Mouse (Mus musculus) retina, postnatal 1 day (tissue): ENCODE data around the gene Dthd1.

Source experiments
- DNase-seq: peaks from one replicate; pipeline ENCODE4 v3.0.0-alpha.2; 2012

Dthd1 gene

DNA sequence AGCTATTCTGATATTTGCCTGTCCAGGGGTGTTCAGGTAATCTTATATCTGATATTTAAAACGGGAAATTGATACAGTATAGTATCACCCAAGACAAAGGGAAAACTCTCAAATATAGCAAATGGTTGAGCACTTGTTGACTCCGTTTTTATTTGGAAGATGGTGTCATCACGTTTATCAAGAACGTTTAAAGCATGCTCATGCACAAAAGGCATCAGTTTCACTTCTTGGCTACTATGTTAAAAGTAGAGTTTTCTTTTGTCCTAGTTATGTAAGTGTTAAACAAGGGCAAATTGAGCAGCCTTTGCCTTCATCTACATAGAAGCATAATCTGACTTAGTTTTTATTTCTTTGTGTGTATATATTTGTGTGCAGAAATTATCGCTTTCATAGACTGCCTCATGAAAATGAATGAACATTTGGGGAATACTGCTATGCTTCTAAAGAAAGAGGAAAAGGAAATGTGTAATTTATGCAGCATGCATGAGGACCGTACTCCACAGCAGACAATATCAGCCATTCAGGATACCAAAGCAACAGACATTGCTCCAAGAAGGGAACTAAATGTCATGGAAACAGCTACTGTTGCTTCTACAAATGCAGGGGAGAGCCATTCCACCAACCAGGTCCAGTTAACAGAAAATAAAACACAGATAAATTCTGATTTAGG lies at the start of gene Dthd1:
Gene Dthd1, plus strand, starts transcription at position 422 of the 670 bp plus-strand sequence.
- DNase-seq = no peak

DNA sequence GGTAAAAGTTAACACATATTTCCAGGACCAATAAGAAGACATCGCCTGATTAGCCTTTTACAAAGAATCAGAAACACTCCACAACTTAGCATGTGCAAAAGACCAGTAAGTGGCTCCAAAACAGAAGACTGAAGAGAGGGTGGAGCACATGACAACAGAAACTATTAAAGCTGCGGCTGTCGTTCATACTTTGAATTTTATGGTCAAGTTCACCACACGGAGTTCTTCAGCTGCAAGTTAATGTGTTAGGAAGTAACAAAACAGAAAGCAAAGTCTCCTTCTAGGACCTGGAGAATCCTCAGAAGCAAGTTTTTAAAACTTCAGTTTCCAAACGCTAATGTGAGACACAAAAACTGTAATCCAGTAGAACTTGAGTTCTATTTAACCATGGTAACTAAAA lies 49.5 kb upstream of the Dthd1 start:
- no peak for DNase-seq

DNA sequence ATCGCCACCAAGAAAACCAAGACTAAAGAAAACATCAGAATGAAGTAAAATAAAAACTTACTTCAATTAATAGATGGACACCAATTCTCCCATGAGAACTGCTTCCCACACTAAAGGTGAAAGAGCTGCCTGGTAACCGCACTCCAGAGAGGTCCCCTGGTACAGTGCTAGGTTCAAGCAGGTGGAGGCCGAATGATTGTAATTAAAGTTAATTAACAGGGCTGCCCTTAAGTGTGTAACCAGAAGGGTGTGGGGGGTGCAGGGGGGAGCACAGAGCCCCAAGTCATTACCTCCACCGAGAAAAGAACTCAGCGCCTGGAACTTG lies 48.2 kb upstream of the Dthd1 start:
- no peak for DNase-seq

DNA sequence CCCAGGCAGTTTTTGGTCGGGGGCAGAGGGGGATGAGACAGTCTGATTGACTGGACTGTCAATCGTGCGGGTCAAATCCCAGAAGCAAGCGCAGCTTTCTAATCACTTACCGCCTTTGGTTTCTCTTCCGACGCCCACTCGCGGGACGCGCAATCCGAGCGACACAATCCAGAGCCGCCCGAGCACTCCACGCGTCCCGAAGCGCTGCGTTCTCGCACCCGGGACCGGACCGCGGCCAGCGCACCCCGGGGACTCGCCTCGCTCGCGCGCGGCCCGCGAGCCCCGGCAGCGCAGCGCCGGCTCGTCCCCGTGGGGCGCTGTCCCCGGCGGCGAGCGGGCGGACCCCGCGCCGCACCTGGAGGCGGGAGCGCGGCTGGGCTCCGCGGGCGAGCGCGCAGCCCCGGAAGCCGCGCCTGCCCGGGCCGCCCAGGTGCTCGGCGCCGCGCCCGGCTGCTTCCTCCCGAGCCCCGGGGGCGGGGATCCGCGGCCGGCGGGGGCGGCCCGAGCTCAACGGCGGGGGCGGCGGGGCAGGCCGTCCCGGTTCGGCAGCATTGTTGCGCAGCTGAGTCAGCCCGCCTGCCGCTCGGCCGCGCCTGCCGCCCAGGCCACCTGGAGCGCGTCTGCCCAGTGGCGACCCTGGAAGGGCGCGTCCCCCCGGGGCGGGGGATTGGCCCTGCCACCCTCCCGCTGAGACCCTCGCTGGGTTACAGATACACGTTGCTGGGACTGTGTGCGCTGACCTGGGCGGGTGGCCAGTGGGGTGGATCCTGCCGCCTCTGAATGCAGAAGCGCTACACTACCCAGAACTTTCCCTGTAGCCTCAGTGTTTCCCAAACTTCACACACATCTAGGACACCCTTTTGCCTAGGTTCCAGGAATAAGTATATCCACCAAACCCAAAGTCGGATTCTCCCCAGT lies 47.6 kb upstream of the Dthd1 start, which contains the start of gene Arap2:
Gene Arap2, minus strand, starts transcription at position 376 of the 918 bp plus-strand sequence.
- DNase-seq = peak; percentile 55

DNA sequence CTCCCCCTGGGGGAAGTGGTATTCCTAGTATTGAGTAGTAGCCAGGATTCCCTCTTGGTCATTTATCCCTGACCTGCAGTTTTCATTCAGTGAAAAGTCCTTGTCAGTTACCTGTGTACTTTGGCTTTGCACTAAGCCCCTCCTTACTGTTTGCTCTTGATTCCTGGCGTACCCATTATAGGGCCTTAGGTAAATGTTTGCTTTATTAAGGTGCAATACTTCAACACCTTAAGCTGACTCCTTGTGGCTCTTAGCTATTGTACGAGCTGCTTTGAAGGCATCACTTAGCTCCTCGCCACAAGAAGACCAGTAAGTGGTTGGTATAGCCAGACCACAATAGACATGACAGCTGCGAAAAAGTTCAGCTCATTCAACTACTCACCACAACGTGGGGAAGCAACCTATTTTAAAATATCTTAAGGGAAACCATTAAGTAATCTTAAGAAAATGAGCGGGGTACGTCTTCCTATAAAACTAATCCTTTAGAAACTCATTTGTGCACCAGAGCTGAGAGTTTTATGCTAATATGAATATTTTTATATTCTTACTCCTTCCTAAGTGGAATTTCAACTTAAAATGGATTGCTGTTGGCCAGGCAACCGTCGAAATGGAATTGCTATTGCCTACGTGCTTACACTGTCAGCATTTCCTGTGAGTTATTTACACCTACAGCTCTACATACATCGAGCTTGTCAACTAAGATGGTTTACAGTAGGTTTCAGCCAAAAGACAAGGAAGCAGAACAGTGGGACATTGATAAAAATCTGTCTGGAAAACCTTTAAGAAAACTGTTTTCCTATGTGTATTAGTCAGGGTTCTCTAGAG lies 41.6 kb upstream of the Dthd1 start:
- DNase-seq = no peak

DNA sequence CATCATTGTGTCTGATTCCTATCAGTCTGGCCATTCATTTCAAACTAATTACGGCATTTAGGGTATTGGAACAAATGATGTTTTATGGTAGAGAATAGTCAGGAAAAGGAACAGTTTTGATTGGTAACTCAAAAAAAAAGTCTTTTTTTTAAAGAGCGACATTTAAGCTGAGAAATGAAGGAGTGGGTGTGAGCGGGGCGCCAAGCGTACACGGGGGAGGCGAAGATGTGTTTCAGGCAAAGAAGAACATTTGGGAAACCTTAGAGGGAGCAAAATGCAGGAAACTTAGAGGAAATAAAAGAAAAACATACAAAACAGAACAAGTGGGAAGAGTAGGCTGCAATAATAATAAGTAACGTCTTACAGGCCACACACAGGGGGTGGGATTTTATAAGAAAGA lies 35.8 kb upstream of the Dthd1 start:
- DNase-seq = no peak

DNA sequence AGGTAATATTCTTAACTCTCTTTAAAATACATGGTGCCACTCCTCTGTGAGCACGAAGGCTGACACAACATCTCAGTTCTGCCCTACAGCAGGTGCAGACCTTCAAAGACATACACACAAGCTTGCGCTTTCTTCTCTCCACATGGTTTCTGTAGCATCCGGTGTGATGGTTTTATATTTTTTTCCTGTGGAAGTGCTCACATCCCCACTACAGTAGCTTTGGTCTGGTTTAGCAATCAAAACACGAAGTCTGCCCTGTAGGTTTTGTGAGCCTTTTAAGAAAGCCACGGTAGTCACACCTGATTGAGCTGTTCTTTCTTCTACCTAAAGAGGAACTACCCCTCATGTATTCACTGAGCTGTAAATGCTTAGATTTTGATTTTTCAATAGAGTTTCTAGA lies 34.9 kb upstream of the Dthd1 start:
- DNase-seq = no peak

DNA sequence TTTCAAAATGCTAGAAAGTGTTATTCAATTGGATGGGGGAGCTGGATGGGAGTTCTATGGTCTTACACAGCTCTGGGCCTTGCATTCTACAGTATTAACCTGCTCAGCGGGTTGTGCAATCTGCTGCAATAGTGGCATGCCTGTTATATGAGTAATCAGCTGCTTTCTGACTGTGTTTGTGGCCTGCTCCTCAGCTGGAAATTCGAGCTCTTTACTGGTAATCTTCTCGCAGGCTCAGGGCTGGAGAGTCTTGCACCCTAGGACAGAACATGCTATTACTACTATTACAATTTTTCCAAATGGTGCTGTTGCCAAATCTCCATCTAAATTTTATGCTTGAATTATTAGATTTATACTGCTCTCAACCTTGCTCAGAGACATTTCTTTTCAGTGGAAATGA lies 26.8 kb upstream of the Dthd1 start:
- DNase-seq = no peak

DNA sequence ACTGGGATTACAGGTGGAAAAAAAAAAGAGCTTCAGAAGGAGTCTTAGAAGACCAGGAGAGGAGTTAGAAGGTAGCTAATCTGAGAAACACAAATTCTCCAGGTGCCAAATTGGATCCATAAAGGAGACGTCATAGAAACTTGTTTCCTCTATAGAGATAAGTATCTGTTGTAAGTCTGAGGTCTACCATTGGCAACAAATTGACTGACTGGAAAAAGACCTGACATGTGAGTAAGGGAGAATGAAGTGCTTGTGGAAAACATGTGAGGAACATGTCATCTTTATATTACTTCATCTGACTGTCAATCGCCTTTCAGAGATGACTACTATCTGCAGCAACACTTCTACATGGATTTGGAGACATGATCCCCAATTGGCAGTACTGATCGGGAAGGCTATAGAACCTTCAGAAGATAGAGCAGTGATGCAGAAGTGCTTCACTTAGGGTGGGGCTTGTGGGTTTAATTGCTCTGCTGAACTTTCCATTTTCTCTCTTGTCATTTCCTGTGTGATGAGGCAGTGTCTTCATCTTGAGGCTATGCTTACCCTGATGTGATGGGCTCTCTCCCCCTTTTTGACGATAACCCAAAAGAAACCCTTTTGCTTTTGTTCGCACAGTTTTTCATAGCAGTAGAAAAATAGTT lies 22.6 kb upstream of the Dthd1 start:
- DNase-seq = no peak

DNA sequence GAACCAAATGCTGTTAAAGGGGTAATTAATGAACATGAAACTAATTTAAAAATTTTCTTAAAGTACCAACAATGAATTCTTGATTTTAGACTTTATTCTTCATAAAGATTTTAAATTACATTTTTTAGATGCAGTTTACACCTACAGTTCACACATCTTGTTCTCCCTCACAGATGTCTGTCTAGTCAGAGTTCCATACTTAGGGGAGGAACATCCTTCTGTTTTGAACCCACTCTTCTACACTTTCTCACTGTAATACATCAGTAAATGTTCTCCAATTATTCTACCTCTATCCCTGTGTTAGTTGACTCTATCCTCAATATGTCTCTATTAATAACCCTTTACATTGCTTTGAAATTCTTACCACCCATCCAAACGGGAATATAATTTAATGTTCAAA lies 20.8 kb upstream of the Dthd1 start:
- DNase-seq = no peak

DNA sequence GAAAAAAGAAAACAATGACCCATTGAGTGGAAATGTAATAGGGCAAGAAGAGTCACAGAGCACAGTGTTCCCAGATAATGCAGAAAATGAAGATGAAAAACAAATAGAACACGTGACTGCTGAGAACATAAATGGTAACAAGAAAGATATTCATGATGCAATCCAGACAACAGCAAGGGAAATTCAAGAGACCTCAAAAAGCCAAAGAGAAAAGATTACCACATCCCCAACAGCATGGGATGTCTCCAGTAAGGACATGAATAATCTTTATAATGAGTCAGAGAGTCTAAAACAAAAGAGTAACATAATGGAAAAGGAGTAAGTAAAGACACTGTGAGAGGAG lies 420 bp downstream of the Dthd1 start:
- no peak for DNase-seq

DNA sequence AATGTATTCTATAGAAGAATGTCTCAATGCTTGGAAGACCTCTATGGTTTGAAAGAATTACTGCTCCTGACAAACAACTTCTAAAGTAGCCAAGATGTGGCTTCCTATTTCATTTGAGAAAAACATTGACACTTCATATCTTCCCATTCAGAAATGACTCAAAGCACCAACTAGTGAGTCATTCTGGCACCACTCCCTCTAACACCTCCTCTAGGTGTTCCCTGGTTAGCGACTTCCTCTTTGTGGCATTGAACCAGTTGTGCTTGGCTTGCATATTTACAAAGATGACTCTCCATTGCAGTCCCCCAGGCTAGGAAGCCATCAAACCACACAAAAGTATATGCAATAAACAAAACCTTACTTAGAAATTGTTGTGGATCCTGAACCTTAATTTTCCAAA lies 2.1 kb downstream of the Dthd1 start:
- no peak for DNase-seq

DNA sequence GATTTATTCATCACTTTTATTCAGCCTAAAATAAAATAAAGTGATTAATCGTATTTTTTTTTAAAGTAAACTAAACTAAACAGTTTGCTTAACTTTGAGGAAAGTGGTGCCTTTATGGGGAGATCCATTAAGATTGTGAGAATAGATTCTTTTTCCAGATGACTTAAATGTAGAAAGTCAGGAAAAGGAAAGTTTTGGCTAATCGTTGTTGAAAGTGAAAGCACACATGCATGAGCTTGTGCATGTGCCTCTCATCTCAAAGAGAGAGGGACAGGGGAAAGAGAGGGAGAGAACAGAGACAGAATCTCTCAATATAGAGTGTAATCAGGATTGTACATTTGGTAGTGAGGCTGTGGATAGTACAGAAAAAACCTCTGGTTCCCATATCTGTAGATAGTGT lies 5.9 kb downstream of the Dthd1 start:
- DNase-seq = no peak

DNA sequence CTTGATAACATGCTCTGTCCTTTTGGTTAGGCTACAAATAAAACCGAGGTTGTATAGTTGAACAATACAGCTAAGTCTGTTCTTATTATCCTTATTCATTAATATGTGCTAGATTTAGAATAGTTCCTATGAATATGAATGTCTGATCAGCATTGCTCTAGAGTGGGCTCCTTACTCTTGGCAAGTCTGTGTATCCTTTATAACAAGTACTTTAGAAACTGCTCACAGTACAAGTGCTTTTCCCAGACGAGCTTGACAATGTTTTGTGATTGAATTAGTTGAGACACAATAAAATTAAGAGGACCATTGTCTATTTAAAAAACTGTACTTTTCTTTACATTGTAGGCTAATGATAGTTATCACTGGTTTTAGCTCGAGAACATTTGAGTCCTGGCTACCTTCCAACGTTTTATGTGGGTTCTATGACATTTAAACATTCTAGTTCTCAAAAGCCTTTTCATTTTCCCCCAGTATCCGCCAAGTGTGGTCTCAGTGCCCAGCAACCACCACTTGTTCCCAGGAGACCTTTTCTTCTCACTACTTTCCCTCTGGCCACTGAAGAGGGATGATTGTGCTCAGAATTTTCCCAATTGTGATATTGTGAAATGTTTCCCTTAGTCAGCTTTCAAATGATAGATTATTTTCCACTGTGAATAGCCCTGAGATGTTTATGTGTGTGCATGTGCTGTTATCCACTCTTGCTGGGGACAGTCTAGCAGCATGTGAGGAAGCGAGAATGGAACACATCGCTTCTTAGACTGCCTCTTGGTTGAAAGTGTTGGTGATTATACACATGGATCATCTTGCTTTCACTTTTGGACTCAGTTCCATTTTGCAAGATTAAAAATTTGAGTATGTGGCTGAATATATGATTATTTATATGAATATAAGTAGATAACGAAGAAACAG lies 7.0 kb downstream of the Dthd1 start:
- no peak for DNase-seq

DNA sequence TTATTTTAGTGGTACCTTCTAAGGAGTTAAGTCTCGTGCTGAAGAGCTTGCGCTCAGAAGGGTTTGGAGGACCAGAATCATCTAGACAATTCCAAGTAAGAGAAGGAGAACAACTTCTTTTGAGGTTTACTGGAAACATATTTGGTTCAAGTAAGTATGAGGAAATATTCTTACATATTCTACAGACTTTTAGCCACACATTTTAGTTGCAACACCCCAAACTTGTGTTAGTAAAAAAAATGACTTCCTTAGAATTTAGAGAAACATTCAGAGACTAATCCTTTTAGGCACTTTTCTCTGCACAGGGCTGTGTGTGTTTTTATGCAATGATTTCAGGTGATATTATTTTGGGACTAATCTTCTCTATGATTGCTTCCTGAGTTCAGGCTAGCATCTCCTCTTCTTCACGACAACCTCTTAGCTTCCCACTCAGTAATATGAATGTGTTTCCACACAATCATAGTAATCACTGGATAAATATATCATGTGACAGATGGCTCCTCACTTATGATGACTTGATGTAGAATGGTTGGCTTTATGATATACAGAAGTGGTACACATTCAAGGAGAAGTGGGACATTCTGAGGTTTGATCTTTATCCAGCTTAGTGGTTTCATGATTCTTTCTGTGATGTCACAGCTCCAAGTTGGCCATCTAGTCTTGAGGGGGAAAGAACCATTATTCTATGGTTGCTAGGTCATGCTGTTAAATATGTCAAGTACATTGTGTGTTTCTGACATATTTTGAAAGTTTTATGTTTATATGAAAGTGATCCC lies 29.5 kb downstream of the Dthd1 start:
- no peak for DNase-seq

DNA sequence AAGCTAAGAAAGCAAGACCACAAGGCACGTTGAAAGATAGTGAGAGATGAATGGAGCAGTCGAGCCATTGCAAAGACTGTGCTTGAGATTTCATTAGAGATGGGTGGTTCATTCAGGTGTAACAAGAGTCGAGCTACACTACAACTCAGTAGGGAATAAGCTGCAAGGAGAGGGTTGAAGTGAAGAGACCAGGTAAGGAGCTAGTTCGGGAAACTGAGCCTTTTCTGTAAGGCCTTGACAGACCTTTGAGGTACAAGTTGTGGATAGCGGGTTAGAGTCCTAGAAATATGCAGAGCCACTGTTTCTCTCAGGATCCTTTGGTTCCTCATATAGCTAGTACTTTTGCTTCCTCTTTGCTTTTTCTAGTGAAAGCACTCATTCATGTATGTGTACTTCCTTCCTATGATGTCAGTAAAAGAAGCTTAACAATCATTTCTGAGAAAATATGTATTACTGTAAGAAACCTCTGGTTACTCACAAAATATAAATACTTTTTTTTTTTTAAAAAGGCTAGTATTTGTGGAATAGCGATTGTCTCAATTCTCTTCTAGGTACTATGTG lies 33.0 kb downstream of the Dthd1 start:
- DNase-seq = no peak

DNA sequence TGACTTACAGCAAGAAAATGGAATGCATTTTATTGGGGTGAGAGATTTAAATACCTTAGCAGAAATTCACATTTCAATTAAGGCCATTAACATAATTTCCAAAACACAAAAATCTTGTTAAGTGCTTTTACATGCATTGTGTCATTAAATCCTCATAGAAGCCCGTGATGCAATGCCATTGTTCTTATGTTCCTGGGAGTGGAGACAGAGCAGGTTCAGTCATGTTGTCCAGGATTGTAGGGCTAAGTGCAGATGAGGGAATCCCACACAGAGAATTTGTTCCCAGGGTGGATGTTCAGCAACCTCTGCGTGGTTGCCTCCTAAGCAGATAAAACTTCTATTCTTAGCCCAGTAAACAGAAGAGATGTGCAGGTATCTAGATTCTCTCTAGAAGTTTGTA lies 37.7 kb downstream of the Dthd1 start:
- no peak for DNase-seq

DNA sequence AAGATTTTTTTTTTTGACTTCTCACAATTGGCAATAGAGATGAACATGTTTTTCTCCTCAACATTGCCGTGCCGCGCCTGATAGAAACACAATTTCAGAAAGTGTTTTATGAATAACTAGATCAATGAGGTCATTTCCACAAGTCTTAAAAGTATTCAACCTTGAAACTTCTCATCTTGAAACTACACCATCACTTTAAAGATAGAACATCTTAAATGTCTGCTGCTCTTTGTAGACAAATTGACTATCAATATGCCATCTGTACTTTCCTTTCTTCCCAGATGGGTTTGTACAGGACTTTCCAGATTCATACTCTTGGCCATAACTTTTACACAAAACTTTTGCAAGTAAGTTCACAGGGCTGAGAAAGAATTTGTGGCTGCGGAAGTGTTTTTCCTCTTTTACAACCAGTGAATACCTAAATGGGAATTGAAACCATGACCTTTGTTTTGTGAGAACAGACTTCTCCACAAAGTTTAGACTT lies 40.8 kb downstream of the Dthd1 start:
- DNase-seq = no peak

DNA sequence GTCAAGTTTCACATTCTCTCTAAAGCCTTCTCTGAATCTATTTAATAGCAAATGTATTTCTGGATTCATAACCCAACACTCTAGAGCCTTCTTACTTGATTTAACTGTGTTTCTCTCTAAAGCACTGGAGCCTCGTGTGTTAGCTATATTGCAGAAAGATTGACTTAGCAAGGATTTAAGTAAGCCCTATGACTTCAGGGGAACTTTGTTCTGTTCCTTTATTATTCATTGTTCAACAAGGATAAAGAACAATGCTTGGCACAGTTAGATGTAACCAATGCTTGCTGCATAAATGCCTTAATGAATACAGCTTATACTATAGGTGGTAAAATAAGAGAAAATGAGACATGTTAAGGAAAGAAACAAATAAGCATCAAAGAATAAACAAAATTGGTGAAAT lies 43.9 kb downstream of the Dthd1 start:
- no peak for DNase-seq

DNA sequence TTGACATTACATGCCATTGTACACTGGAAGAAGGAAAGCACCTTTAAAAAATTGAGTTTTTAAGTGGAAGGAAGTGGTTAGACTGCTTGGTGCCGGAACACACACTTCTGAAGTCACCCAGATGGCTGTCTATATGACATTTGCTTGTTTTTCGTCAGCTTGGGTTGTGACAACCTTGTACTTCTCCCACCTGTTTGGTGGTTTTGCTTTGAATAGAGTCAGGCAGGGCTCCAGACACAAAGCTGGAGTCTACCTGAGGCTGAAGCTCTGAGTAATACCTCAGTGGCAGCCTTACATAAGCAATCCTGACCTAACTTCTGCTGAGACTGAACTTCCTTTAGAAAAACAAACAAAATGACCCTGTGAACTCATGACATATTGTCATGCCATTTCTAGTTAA lies 44.7 kb downstream of the Dthd1 start:
- DNase-seq = no peak

DNA sequence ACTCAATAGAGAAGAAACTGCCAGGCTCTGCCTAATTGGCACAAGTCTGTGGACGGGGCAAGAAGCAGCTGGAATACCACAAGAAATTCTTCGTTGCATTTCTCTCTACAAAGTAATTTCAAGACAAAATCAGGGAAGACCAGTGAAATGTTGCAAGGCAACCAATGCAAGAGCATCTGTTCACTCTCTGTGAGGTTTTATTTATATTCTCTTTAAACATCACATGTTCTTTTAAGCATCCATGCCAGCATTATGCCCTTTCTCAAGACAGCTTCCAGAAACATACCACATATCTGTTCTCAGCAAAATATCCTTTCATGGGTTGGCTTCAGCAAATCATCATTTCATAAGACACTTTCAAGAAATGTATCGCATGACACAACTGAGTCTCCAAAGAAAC lies 50.7 kb downstream of the Dthd1 start:
- DNase-seq = no peak
